Mouse (Mus musculus) ES-Bruce4 (cell line): ENCODE measurements around the gene Rrbp1.

ENCODE experiments used
- CTCF ChIP-seq: IDR thresholded peaks from one replicate; pipeline ENCODE4 v1.8.1; 2011; ENCODE audit warnings: low read depth, low read length
- EP300 ChIP-seq: IDR thresholded peaks from 2 replicates; pipeline ENCODE4 v1.6.1; 2011; ENCODE audit warnings: low read depth, low read length; ENCODE audit not compliant: insufficient read depth
- POLR2A ChIP-seq: IDR thresholded peaks from one replicate; pipeline ENCODE4 v1.8.1; 2011; ENCODE audit warnings: low read length; ENCODE audit not compliant: insufficient read depth

DNA sequence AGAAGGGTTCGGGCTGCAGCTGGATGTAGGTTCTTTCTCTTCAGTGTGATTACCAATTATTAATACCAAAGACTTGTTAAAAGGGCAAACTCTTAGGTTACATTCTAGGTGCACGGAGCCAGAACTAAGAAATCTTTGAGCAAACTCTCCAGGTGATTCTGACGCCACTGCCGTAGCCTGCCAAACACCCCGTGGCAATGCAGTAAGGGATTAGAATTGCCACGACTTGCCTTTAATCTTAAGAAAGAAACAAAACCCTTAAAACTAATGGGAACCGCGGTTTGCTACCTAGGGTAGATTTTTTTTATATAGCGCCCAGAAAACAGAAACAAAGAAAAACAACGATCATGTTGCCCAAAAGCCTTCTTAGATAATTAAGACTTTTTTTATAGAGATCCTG lies 96.8 kb downstream of the Rrbp1 start:
- no peak for TF ChIP-seq CTCF
- TF ChIP-seq POLR2A = no peak
- TF ChIP-seq EP300 = no peak
